Mouse (Mus musculus) heart, embryonic 16.5 days (tissue): ENCODE results near the gene Gnaq. TPM values are rescaled to one million over a fixed set of nuclear protein-coding genes. Genes with fewer than 3 reads are reported as not detected.
A peak's percentile ranks its signal among the peaks of the same experiment; 100 is the strongest.

Experiments used
- ATAC-seq: fragments of 200-750 bp; cut with Nextera tagmentation; replicated peaks from 2 replicates; pipeline ENCODE4 v1.8.0; 2017; ENCODE audit warnings: moderate number of reproducible peaks; ENCODE audit not compliant: insufficient read depth, low FRiP score; ENCODE audit errors: extremely low read depth
- H3K27ac ChIP-seq: fragments of 300-500 bp; sonication (generic); 2 replicates; pipeline ENCODE4 v1.5.1; 2014; ENCODE audit warnings: mild to moderate bottlenecking, low read length, control low read depth, moderate library complexity
- H3K27me3 ChIP-seq: fragments of 300-500 bp; sonication (generic); 2 replicates; pipeline ENCODE4 v1.6.1; 2014; ENCODE audit warnings: low read length, mixed read lengths; ENCODE audit not compliant: control insufficient read depth, insufficient read depth
- H3K36me3 ChIP-seq: fragments of 300-500 bp; sonication (generic); 2 replicates; pipeline ENCODE4 v1.6.1; 2014; ENCODE audit not compliant: control insufficient read depth, insufficient read depth
- H3K4me1 ChIP-seq: fragments of 300-500 bp; sonication (generic); 2 replicates; pipeline ENCODE4 v1.6.1; 2014; ENCODE audit warnings: low read length, mixed read lengths; ENCODE audit not compliant: control insufficient read depth, insufficient read depth
- H3K4me2 ChIP-seq: fragments of 300-500 bp; sonication (generic); 2 replicates; pipeline ENCODE4 v1.6.1; 2014; ENCODE audit warnings: low read depth, mild to moderate bottlenecking, control low read depth, low read length
- H3K4me3 ChIP-seq: fragments of 300-500 bp; sonication (generic); 2 replicates; pipeline ENCODE4 v1.5.1; 2014; ENCODE audit warnings: mild to moderate bottlenecking, control low read depth, low read length
- H3K9ac ChIP-seq: fragments of 300-500 bp; sonication (generic); 2 replicates; pipeline ENCODE4 v1.6.1; 2014; ENCODE audit warnings: low read length, control low read depth
- H3K9me3 ChIP-seq: fragments of 300-500 bp; sonication (generic); replicated peaks from 2 replicates; pipeline ENCODE4 v1.6.1; 2016; ENCODE audit warnings: low read length; ENCODE audit not compliant: control insufficient read depth
- WGBS: fragments of 180-500 bp; shearing (Covaris S2); extraction: QIAGEN DNeasy Blood & Tissue Kit; methylation state at CpG from one replicate; pipeline ENCODE4 v1.1.7; 2014; 5-methylcytosine and 5-hydroxymethylcytosine counted together
- polyA plus RNA-seq: library from polyadenylated mRNA; unstranded; fragments of >200 nt; fragmentation: Nextera tagmentation; extraction: Ambion mirVana; gene quantifications from 2 replicates; pipeline ENCODE4 v1.2.1, GENCODE M21; 2015

Gene Gnaq
- polyA plus RNA-seq, 1 experiment from 2014 or later = 20.5 TPM

- no peak overlapping the region for H3K4me3 ChIP-seq
- H3K36me3 ChIP-seq = no peaks in the 10 kb centered on the region; the same call in 1 of the 2 replicates
- H3K9me3 ChIP-seq = no peaks in the 10 kb centered on the region
- H3K27ac ChIP-seq = no peak overlapping the region
- 19% methylated on average over 4 of the region's 4 CpGs for WGBS
- no peak for ATAC-seq
- no peak overlapping the region for H3K9ac ChIP-seq
- no peak overlapping the region for H3K4me2 ChIP-seq
- H3K27me3 ChIP-seq = no peaks in the 10 kb centered on the region
- peaks cover 11% of the 10 kb centered on the region for H3K4me1 ChIP-seq
Observed at GRCm38 (mm10) chr19:16314295-16314821, 181.7 kb downstream of the Gnaq start.

GRCm38 (mm10) chr19:16315525-16315924 lies 182.9 kb downstream of the Gnaq start:
- H3K27ac ChIP-seq = no peak overlapping the region
- peaks cover 11% of the 10 kb centered on the region for H3K4me1 ChIP-seq
- no peak for ATAC-seq
- no peaks in the 10 kb centered on the region; the same call in 1 of the 2 replicates for H3K36me3 ChIP-seq
- H3K4me2 ChIP-seq = no peak overlapping the region
- H3K4me3 ChIP-seq = no peak overlapping the region
- no peaks in the 10 kb centered on the region for H3K27me3 ChIP-seq
- H3K9ac ChIP-seq = no peak overlapping the region
- H3K9me3 ChIP-seq = no peaks in the 10 kb centered on the region
- WGBS = 61% methylated on average over 4 of the region's 4 CpGs

GRCm38 (mm10) chr19:16318128-16318811 lies 185.6 kb downstream of the Gnaq start:
- Histone ChIP-seq H3K9me3 (no peaks in the 10 kb centered on the region), H3K36me3 (no peaks in the 10 kb centered on the region; the same call in 1 of the 2 replicates), H3K4me3 (no peak overlapping the region), H3K9ac (no peak overlapping the region), H3K4me2 (no peak overlapping the region), H3K27ac (no peak overlapping the region), H3K4me1 (peaks cover 9% of the 10 kb centered on the region), H3K27me3 (no peaks in the 10 kb centered on the region)
- WGBS = 57% methylated on average over 14 of the region's 14 CpGs
- ATAC-seq = no peak

GRCm38 (mm10) chr19:16319986-16320385 lies 187.4 kb downstream of the Gnaq start:
- no peaks in the 10 kb centered on the region for H3K9me3 ChIP-seq
- no peak overlapping the region for H3K9ac ChIP-seq
- ATAC-seq = no peak
- H3K4me2 ChIP-seq = no peak overlapping the region
- no peaks in the 10 kb centered on the region for H3K27me3 ChIP-seq
- H3K27ac ChIP-seq = no peak overlapping the region
- WGBS = 85% methylated on average over 7 of the region's 7 CpGs
- H3K36me3 ChIP-seq = no peaks in the 10 kb centered on the region; the same call in 1 of the 2 replicates
- 0 out of 2 replicates have a peak, but pooled peaks cover 2% of the 10 kb centered on the region for H3K4me1 ChIP-seq
- no peak overlapping the region for H3K4me3 ChIP-seq

- H3K4me3 ChIP-seq = no peak overlapping the region
- H3K27me3 ChIP-seq = no peaks in the 10 kb centered on the region
- no peak overlapping the region for H3K9ac ChIP-seq
- H3K9me3 ChIP-seq = no peaks in the 10 kb centered on the region
- H3K36me3 ChIP-seq = no peaks in the 10 kb centered on the region
- peaks cover 22% of the 10 kb centered on the region for H3K4me1 ChIP-seq
- no peak for ATAC-seq
- no peak overlapping the region for H3K27ac ChIP-seq
- 88% methylated on average over 6 of the region's 6 CpGs for whole genome bisulfite sequencing
- H3K4me2 ChIP-seq = no peak overlapping the region
Observed at GRCm38 (mm10) chr19:16322986-16323385, 190.4 kb downstream of the Gnaq start.

- no peak overlapping the region for H3K9ac ChIP-seq
- H3K4me3 ChIP-seq = no peak overlapping the region
Observed at GRCm38 (mm10) chr19:16324239-16324638, 191.6 kb downstream of the Gnaq start.

GRCm38 (mm10) chr19:16325911-16326310 lies 193.3 kb downstream of the Gnaq start:
- no peak overlapping the region for H3K9ac ChIP-seq
- no peaks in the 10 kb centered on the region for H3K36me3 ChIP-seq
- ATAC-seq = no peak
- no peak overlapping the region for H3K27ac ChIP-seq
- no peaks in the 10 kb centered on the region for H3K9me3 ChIP-seq
- no peak overlapping the region for H3K4me3 ChIP-seq
- H3K4me1 ChIP-seq = peaks cover 44% of the 10 kb centered on the region
- H3K4me2 ChIP-seq = peak overlapping the region; percentile 18; the same call in 1 of the 2 replicates
- no peaks in the 10 kb centered on the region for H3K27me3 ChIP-seq
- 53% methylated on average over 8 of the region's 8 CpGs for WGBS

More at GRCm38 (mm10) chr19:16324239-16324638, 191.6 kb downstream of the Gnaq start:
- no peak overlapping the region for H3K27ac ChIP-seq
- H3K9me3 ChIP-seq = no peaks in the 10 kb centered on the region
- H3K27me3 ChIP-seq = no peaks in the 10 kb centered on the region
- H3K36me3 ChIP-seq = no peaks in the 10 kb centered on the region
- H3K4me2 ChIP-seq = no peak overlapping the region
- ATAC-seq = no peak
- H3K4me1 ChIP-seq = peaks cover 32% of the 10 kb centered on the region
- WGBS = 86% methylated on average over 3 of the region's 3 CpGs

- Histone ChIP-seq H3K27me3 (no peaks in the 10 kb centered on the region), H3K4me2 (no peak overlapping the region), H3K36me3 (no peaks in the 10 kb centered on the region), H3K9ac (no peak overlapping the region), H3K9me3 (no peaks in the 10 kb centered on the region), H3K27ac (peak overlapping the region; percentile 19), H3K4me3 (no peak overlapping the region), H3K4me1 (peaks cover 44% of the 10 kb centered on the region)
- 66% methylated on average over 10 of the region's 10 CpGs for WGBS
- no peak for ATAC-seq
Observed at GRCm38 (mm10) chr19:16327401-16328073, 194.9 kb downstream of the Gnaq start.
